Mouse (Mus musculus) embryonic fibroblast, embryonic 13.5 days (primary cell): Measurements from ENCODE around the gene Dhx58. TPM values are rescaled to one million over a fixed set of nuclear protein-coding genes. Genes with fewer than 3 reads are reported as not detected.
A peak's percentile ranks its signal among the peaks of the same experiment; 100 is the strongest.

Experiments used
- H3K27ac ChIP-seq: 2 replicates; pipeline ENCODE4 v1.5.1; 2012; ENCODE audit warnings: low read length, control low read depth, inconsistent platforms; ENCODE audit not compliant: insufficient read depth
- H3K4me1 ChIP-seq: 2 replicates; pipeline ENCODE4 v1.6.1; 2011; ENCODE audit warnings: low read length; ENCODE audit not compliant: control insufficient read depth, insufficient read depth
- H3K4me3 ChIP-seq: 2 replicates; pipeline ENCODE4 v1.5.1; 2011; ENCODE audit warnings: mild to moderate bottlenecking, control low read depth, low read length; ENCODE audit not compliant: insufficient read depth
- CTCF ChIP-seq: IDR thresholded peaks from 2 replicates; pipeline ENCODE4 v1.5.1; 2011; ENCODE audit warnings: mild to moderate bottlenecking, control low read depth, low read length, moderate library complexity, borderline replicate concordance; ENCODE audit not compliant: insufficient read depth
- POLR2A ChIP-seq: IDR thresholded peaks from 2 replicates; pipeline ENCODE4 v1.6.1; 2011; ENCODE audit warnings: low read depth, mild to moderate bottlenecking, control low read depth, low read length, moderate library complexity
- polyA plus RNA-seq: library from polyadenylated mRNA; stranded (reverse); fragments of >200 nt; gene quantifications from 2 replicates; pipeline ENCODE4 v1.2.4, GENCODE M21; 2011; ENCODE audit warnings: low read depth; ENCODE audit not compliant: missing spikeins, insufficient read length

The Dhx58 gene
- polyA plus RNA-seq, 1 experiment: 7.8 TPM

DNA sequence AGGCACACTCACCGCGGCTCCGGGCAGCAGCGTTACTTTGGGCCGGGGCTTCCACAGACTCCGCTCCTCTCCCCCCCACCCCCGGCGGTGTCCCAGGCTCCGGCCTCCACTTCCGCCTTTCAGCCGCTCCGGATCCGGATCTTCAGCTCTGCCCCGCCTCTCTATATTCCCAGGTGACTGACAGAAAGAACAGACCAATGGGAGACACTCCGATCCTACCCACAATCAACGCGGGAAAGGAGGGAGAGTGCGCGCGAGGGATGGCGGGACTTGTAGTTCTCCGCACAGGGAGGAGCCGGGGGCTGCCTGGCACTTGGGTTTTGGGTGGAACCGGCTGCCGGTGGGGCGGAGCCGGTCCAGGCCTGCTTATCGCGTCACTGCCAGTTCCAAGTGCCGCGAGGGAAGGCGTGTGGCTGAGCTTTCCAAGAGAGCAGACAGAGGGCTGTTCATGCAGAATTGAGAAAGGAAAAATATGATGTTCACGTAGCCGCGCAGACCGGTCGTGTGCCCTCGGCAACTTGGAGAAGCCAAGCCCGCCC is 34.1 kb upstream of the Dhx58 start, which contains the start of gene Rab5c:
TSS of gene Rab5c (minus strand) at position 150 of the 539 bp plus-strand sequence.
- no peak for TF ChIP-seq CTCF
- TF ChIP-seq POLR2A: peak; percentile 85
- H3K4me3 ChIP-seq: peak within 1 kb of the TSS; percentile 90
- peaks cover 10% of the 10 kb centered on the region for H3K4me1 ChIP-seq
- no peak within 1 kb of the TSS for H3K27ac ChIP-seq

DNA sequence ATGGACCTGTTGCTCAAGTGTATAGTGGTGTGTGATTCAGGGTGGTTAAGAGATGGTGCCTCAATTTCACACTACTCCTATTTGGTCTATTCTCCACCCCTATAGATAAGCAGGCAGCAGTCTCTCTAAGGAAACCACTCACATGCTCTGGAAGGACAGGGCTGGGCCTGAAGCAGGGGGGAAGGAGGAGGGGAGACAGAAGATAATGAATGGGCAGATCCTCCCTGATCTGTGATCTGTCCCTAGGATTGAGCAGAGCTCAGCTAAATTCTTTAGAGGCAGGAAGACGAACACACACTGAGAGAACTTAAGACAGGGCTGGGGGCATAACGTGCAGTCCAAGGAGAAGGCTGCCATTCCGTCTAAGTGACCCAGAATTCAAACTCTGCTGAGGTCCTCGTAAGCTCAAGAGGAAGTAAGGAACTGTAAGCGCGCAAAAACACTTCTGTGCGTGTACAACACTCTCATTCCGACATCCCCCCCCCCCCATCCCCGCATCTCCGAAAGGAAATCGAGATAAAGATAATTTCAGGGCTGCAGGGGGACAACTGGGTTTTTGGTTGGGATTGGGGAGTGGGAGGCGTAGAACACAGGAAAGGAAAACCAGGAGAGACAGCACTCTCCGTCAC is 33.1 kb upstream of the Dhx58 start:
- Histone ChIP-seq H3K4me1 (peaks cover 10% of the 10 kb centered on the region), H3K4me3 (peak overlapping the region; percentile 90), H3K27ac (no peak overlapping the region)
- TF ChIP-seq CTCF: no peak
- 0 out of 2 replicates have a peak, but pooled peaks have one; percentile 4 for TF ChIP-seq POLR2A

DNA sequence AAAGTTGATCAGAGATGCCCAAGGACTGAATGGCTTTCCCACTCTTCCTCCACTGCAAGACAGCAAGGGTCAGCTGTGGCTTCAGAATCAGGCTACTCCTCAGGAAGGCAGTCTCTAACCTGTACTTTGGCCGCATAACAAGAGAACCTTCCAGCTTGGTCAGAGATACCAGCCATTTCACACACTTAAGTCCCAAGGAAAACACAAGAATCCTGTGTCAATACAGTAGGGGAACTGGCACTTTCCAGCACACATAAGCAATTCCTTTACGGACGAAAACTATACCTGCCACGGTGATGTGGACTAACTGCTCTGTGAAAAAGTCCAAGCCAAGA is 32.6 kb upstream of the Dhx58 start:
- no peak for TF ChIP-seq CTCF
- no peak for TF ChIP-seq POLR2A
- H3K4me3 ChIP-seq: peak overlapping the region; percentile 90
- no peak overlapping the region for H3K27ac ChIP-seq
- H3K4me1 ChIP-seq: peaks cover 10% of the 10 kb centered on the region

DNA sequence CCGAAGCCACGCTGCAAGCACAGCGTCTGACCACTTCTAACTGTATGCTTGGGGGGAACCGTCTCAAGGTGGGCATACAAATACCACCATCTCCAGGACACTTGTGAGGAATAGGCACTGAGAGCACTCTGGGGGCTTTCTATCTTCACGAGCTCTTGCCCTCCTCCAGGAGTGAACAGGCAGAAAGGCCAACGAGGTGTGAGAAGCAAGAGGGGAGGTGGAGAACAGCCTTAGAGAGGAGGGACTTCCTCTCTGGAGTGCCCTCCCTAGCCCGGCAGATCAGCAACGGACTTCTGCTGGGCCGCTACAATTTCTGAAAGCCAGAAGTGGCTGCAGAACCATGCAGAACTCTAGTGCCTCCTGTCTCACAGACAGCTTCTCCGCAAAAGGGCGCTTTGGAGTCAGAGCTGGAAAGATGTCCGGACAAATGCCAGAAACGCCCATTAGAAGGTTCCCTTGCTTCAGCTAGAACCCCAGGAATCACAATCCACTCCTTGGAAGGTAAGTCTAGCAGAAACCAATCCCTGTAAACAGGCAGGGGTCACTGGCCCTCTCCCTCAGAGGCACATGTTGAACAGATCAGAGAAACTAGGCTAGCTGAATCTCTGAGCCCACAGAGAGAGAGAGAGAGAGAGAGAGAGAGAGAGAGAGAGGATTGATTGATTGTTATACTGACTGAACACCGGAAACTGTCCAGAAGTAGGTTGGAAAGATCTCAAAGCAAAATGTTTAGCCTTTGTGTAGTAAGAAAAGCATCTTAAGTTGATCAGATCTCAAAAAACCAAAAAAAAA is 32.1 kb upstream of the Dhx58 start:
- no peak overlapping the region for H3K27ac ChIP-seq
- TF ChIP-seq POLR2A (no peak), CTCF (no peak)
- peak overlapping the region; percentile 90; the same call in 1 of the 2 replicates for H3K4me3 ChIP-seq
- peaks cover 10% of the 10 kb centered on the region for H3K4me1 ChIP-seq

DNA sequence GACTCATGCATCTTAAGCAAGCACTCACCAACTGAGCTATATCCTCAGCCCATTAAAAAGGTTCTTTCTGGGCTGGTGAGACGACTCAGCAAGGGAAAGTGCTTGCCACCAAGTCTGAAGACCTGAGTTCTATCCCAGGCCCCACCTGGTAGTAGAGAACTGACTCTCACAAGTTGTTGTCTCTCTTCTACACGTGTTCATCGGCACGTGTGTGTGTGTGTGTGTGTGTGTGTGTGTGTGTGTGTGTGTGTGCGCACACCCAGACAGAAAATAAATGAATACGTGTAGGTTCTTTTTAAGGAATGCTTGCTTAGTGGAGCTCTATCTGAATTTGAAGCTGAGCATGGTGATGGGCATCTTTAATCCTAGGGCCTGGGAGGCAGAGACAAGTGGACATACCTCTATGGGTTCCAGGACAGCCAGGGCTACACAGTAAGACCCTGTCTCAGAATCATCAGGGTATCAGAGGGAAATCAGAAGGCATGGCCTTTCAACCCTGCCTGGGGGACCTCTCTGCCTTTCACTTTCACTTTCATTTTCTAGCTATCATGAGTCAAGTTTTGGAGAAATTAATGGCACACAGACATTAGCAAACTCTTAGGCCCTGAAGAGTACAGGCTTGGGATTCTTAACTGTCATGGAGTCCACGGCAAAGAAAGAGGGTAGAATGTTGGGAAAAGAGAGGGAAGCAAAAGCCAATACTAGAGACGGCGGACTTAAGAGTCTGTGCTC is 31.2 kb upstream of the Dhx58 start:
- TF ChIP-seq CTCF: no peak
- TF ChIP-seq POLR2A: no peak
- Histone ChIP-seq H3K4me1 (peaks cover 10% of the 10 kb centered on the region), H3K4me3 (peak overlapping the region; percentile 8; the same call in 1 of the 2 replicates), H3K27ac (no peak overlapping the region)

DNA sequence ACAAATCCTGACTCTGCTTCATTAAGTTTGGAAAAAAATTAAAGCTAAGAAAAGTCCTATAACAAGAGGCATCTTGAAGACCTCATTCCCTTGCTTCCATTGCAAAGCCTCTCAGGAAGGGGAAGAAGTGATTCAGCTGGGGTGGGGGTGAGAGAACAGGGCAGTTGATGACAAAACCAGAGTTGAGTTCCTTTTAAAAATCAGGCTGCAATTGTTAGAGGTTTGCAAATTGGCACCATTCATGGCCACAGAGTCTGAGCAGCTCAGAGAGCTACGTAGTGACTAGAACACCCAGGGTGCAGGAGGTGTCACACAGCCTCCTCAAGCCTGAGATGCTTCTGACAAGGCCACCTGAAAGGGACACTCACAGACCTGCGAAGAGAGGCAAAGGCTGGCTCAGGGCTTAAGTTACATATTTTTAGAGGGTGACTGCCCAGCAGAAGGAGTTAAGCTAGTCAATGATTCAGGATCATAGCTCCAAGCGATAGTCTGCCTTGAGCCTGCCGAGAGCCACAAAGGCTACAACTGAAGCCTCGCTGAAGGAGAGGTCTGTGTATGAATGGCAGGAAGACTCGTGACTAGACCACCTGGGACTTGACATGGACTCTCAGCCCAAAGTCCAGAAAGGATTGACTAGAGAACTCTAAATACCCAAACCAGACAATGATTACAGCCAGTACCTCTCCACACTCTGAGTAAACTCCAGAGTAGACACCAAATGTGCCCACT is 26.6 kb upstream of the Dhx58 start:
- H3K4me3 ChIP-seq: no peak overlapping the region
- H3K4me1 ChIP-seq: peaks cover 3% of the 10 kb centered on the region
- H3K27ac ChIP-seq: no peak overlapping the region
- TF ChIP-seq CTCF (no peak), POLR2A (no peak)

DNA sequence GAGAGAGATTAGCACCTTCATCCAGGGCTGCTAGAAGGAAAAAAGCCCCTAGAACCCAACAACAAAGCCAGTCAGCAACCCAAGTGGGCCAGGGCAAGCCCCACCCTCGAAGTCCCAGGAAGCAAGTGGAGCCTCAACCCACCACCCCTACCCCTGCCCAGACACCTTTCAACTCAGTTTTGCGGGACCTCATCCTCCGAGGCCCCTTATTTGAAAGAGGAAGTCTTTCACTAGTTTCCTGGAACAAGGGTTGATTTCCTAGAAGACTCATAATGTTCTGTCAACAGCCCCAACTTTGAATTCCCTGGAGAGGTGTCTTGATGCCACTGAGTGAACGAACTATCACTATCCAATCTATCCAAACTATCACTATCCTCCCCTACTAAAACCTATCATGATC is 25.9 kb upstream of the Dhx58 start:
- Histone ChIP-seq H3K4me3 (no peak overlapping the region), H3K27ac (no peak overlapping the region), H3K4me1 (peaks cover 5% of the 10 kb centered on the region)
- TF ChIP-seq CTCF (no peak), POLR2A (no peak)

DNA sequence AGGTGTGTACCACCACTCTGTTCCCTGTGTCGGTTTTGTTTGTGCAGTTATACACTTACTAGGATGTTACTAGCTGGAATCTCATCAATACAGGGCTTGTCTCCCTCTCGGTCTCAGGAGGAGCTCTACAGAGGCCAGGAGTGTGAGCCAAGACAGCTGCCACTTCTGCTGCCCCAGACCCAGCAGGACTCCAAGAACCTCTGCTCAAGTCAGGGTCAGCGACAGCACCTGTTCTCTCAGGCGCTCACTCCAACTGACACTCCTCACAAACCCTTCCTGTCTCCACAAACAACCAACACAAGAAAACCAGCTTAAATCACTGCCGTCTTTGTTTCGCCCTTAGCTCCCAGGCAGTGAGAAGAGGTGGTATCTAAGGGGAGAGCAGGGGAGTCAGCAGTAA is 24.5 kb upstream of the Dhx58 start:
- Histone ChIP-seq H3K4me1 (peaks cover 6% of the 10 kb centered on the region), H3K4me3 (no peak overlapping the region), H3K27ac (no peak overlapping the region)
- TF ChIP-seq CTCF: no peak
- TF ChIP-seq POLR2A: no peak

DNA sequence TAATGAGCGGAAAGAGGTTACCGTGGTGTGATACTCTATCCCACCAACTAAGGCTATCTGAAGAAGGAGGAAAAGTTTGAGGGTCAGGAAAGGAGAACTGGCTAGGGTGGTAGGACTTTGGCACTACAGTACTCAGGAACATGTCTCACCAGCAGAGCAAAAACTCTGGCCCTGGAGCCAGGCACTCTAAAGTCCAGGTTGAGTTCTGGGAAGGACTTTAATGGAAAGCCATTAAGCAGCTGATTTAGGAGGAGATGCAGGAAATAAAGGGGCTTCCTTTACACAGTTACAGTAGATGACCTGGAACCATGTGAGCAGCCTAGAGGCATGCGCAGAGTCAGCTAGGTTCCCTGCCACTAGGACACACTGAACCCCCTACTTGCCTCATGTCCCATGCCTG is 23.1 kb upstream of the Dhx58 start:
- no peak overlapping the region for H3K27ac ChIP-seq
- no peak for TF ChIP-seq POLR2A
- TF ChIP-seq CTCF: no peak
- H3K4me1 ChIP-seq: peaks cover 6% of the 10 kb centered on the region
- no peak overlapping the region for H3K4me3 ChIP-seq
